Mouse (Mus musculus): Measurements from ENCODE around the gene Ror1.

- no peak for TF ChIP-seq CTCF (IDR thresholded peaks at IDR 0.05; ENCODE audit: low read depth)
- TF ChIP-seq EP300 (optimal IDR thresholded peaks at IDR 0.05): no peak
These were observed 12.0 kb downstream of the Ror1 start for GRCm38 (mm10) chr4:100107593-100107992.

Measured in stomach, postnatal 0 days (tissue).